ENCODE assay signal across 9 mouse cellular contexts in the genomic region with DNA sequence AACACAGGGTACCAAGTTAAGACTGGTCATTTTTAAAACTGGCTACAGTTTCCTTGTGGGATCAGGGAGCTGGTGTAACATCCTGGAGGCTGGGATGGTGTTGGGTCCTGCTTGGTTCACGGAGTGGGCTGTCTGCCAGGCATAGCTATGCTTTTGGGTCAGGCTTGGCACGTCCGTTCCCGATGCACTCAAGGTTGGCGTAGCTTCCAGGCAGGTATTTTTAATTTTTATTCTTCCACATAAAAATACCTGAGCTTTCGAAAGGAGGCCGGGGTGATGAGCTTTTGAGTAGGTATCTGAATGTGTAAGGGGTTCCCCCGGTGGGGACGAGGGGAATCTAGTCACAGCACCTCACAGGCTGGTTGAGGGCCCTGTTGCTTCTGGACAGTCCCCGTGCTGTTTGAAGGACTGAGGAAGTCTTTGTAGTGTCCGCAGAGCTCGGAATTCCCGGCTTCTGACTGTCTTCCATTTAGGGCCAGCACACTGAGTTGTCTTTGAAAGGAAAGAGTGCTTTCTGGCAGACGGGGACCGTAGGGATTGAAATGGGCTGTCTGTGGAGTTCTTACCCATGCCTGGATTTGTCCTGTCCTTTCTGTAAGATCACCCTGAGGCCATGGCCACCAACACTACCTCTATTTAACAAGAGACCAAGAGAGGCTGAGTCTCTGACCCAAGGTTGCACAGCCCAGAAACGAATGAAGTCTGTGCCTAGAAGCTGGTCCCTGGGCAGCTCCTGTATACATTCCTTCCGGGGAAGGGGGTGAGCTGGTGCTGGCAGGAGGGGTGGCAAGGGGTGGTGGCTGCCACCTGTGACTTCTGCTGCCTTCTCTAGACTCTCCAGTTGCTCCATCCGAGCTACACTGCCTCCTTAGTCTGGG. TPM values are rescaled to one million over a fixed set of nuclear protein-coding genes. Genes with fewer than 3 reads are reported as not detected.
DNase-seq lines count a peak whose midpoint lies in the region; ATAC-seq lines count a peak whose summit lies in the region.
"Had no signal": no experiment of that assay in that cellular context is flagged by ENCODE, and none has a peak within 500 bp of the region (broad histone marks: within the 10 kb centered on the region; RNA-seq: fewer than 3 reads in every experiment).

No protein-coding gene starts in this region.

- peak overlapping the region; percentile 87 for H3K4me2 ChIP-seq in midbrain, embryonic 14.5 days (ENCODE audit: low read length)

- peak overlapping the region; percentile 92; the same call in 1 of the 2 replicates for H3K27ac ChIP-seq in limb, embryonic 10.5 days
- no peak overlapping the region for H3K27ac ChIP-seq in midbrain, embryonic 14.5 days (replicated peaks; ENCODE audit: low read depth, low read length)

- peak; percentile 95 for DNase-seq in heart, adult 11 months
- no peak for DNase-seq in heart, adult 9 months (ENCODE audit: low spot score in 2 of 2)
- peak; percentile 72 to 76 for DNase-seq in cerebellum, postnatal 10 days
- DNase-seq in heart, postnatal 14 days = peak; percentile 64 to 70
- DNase-seq in limb, embryonic 10.5 days (ENCODE audit: low spot score) = no peak
- no peak for DNase-seq in midbrain, embryonic 14.5 days
- DNase-seq in frontal cortex, postnatal 36 days (ENCODE audit: low spot score in 2 of 2) = no peak
- no peak for DNase-seq in spleen, postnatal 36 days (ENCODE audit: low spot score in 2 of 2)

- H3K36me3 ChIP-seq in limb, embryonic 10.5 days = peaks cover 14% of the 10 kb centered on the region
- H3K36me3 ChIP-seq in midbrain, embryonic 14.5 days (ENCODE audit: control insufficient read depth, insufficient read depth, low read length) = no peaks in the 10 kb centered on the region

- ATAC-seq in midbrain, embryonic 14.5 days (ENCODE audit: low FRiP score, low TSS enrichment) = no peak

- no peaks in the 10 kb centered on the region for H3K9me3 ChIP-seq in limb, embryonic 10.5 days (replicated peaks)
- no peaks in the 10 kb centered on the region for H3K9me3 ChIP-seq in midbrain, embryonic 14.5 days (ENCODE audit: control insufficient read depth, low read length)

- H3K27me3 ChIP-seq in limb, embryonic 10.5 days (ENCODE audit: low read depth, poor library complexity, severe bottlenecking) = no peaks in the 10 kb centered on the region
- H3K27me3 ChIP-seq in midbrain, embryonic 14.5 days (ENCODE audit: control insufficient read depth, insufficient read depth, low read length) = no peaks in the 10 kb centered on the region

- H3K9ac ChIP-seq in midbrain, embryonic 14.5 days (replicated peaks; ENCODE audit: low read length) = peak overlapping the region; percentile 87

- intact Hi-C loops in heart, postnatal 14 days (cut with DNase I) = no loop called here

- WGBS in limb, embryonic 10.5 days = 63% methylated on average over 18 of the region's 18 CpGs
- 43% methylated on average over 18 of the region's 18 CpGs for WGBS in midbrain, embryonic 14.5 days

- peak overlapping the region; percentile 95 for H3K4me3 ChIP-seq in limb, embryonic 10.5 days
- peak overlapping the region; percentile 88 for H3K4me3 ChIP-seq in midbrain, embryonic 14.5 days (replicated peaks; ENCODE audit: low read depth, low read length)

- peaks cover 48% of the 10 kb centered on the region for H3K4me1 ChIP-seq in limb, embryonic 10.5 days
- peaks cover 29% of the 10 kb centered on the region for H3K4me1 ChIP-seq in midbrain, embryonic 14.5 days (ENCODE audit: control insufficient read depth, insufficient read depth, low read length)

RNA-seq across cellular contexts. Expression of a gene that starts 1.7 kb away (rescaled TPM):
- total RNA-seq in heart, postnatal 14 days (2021) = 10 to 100 TPM; 52.4 to 54.2 TPM
- polyA plus RNA-seq in limb, embryonic 10.5 days (2016; fragmentation: Nextera tagmentation; extraction: Ambion mirVana) = 36.8 and 45.3 TPM in 2 replicates
- 10.9 and 11.3 TPM in 2 replicates for polyA plus RNA-seq in midbrain, embryonic 14.5 days (2014; fragmentation: Nextera tagmentation; extraction: Ambion mirVana)

RNA-seq across cellular contexts. Expression of a gene that starts 23.7 kb away (rescaled TPM):
- total RNA-seq in heart, postnatal 14 days (2021) = 10 to 100 TPM; 17.9 to 18.7 TPM
- polyA plus RNA-seq in limb, embryonic 10.5 days (2016; fragmentation: Nextera tagmentation; extraction: Ambion mirVana) = 16.0 and 18.5 TPM in 2 replicates
- polyA plus RNA-seq in midbrain, embryonic 14.5 days (2014; fragmentation: Nextera tagmentation; extraction: Ambion mirVana) = 23.8 and 25.9 TPM in 2 replicates

RNA-seq across cellular contexts. Expression of a gene that starts 42.2 kb away (rescaled TPM):
- not detected for total RNA-seq in heart, postnatal 14 days (2021)
- not detected in 2 replicates for polyA plus RNA-seq in limb, embryonic 10.5 days (2016; fragmentation: Nextera tagmentation; extraction: Ambion mirVana)
- polyA plus RNA-seq in midbrain, embryonic 14.5 days (2014; fragmentation: Nextera tagmentation; extraction: Ambion mirVana) = not detected in 2 replicates
- total RNA-seq: G1E had no signal

RNA-seq across cellular contexts. Expression of a gene that starts 51.0 kb away (rescaled TPM):
- 100 to 1,000 TPM; 645 to 715 TPM for total RNA-seq in heart, postnatal 14 days (2021)
- polyA plus RNA-seq in limb, embryonic 10.5 days (2016; fragmentation: Nextera tagmentation; extraction: Ambion mirVana) = 1,442 and 1,757 TPM in 2 replicates
- 1,038 and 1,071 TPM in 2 replicates for polyA plus RNA-seq in midbrain, embryonic 14.5 days (2014; fragmentation: Nextera tagmentation; extraction: Ambion mirVana)

RNA-seq across cellular contexts. Expression of a gene that starts 56.8 kb away (rescaled TPM):
- 10 to 100 TPM; 45.1 to 46.6 TPM for total RNA-seq in heart, postnatal 14 days (2021)
- polyA plus RNA-seq in limb, embryonic 10.5 days (2016; fragmentation: Nextera tagmentation; extraction: Ambion mirVana) = 63.3 and 63.8 TPM in 2 replicates
- polyA plus RNA-seq in midbrain, embryonic 14.5 days (2014; fragmentation: Nextera tagmentation; extraction: Ambion mirVana) = 40.5 and 51.2 TPM in 2 replicates

Comparison
In these comparisons a context has a peak if more than half of its experiments do, and no peak if none do; other contexts are left out.
1. DNase-seq: peak in heart, adult 11 months (single experiment), cerebellum, postnatal 10 days (2 of 2) and heart, postnatal 14 days (2 of 2); none in heart, adult 9 months (0 of 2), limb, embryonic 10.5 days (single experiment), midbrain, embryonic 14.5 days (single experiment), frontal cortex, postnatal 36 days (0 of 2) and spleen, postnatal 36 days (0 of 2).